Mouse (Mus musculus): ENCODE results near the gene Plekhb1. TPM values are rescaled to one million over a fixed set of nuclear protein-coding genes. Genes with fewer than 3 reads are reported as not detected.
A peak's percentile ranks its signal among the peaks of the same experiment; 100 is the strongest.

The Plekhb1 gene
- polyA plus RNA-seq, 1 experiment from 2014 or later: 17.5 TPM

DNA sequence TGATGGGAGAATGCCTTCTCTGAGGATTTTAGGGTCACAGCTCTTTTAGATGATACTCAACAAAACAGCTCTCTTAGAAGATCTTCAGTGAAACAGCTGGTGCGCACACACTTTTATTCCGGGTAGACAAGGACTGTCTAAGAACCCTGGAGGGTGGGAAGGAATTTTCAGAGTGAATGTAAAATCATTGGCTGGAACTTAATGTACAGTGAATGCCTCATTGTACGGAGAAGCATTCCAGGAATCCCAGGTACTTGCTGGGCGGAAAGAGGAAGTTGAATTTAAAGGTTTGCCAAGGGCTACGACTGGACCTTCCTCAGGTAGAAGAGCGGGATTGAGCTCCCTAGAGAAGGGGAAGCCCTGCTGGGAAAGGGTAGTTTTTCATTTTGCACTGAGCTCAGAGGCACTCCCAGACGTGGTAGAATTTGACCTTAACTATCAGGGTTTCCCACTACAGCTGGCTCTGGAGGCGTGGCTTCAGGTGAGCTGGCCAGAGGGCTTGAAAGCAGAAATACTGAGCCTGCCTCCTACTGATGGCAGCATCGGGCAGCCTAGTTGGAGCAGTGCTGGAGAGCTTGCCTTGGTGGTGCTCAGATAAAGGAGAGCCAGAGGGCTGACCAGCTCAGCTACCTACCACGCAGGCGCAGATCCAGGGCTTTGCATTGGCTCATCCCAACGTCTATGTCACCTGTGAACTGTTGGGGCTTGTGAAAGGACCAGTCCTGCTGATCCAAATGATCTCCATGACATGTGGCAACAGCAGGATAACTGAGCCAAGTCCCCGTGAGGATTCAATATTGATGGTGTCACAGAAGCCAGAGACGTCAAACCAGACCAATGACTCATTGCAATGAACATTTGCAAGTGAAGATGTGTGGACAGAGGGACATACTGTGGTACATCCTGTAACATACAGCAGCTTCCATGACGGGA, 17.0 kb upstream of the Plekhb1 start:
- no peak overlapping the region for H3K9ac ChIP-seq
- ATAC-seq (ENCODE audit: low FRiP score, low read depth): no peak
- WGBS: 70% methylated on average over 15 of the region's 15 CpGs
- no peaks in the 10 kb centered on the region for H3K9me3 ChIP-seq
- H3K36me3 ChIP-seq: no peaks in the 10 kb centered on the region
- H3K4me1 ChIP-seq (replicated peaks): no peaks in the 10 kb centered on the region
- H3K4me2 ChIP-seq: no peak overlapping the region
- no peak overlapping the region for H3K4me3 ChIP-seq
- no peak overlapping the region for H3K27ac ChIP-seq (replicated peaks)
- H3K27me3 ChIP-seq: no peaks in the 10 kb centered on the region

DNA sequence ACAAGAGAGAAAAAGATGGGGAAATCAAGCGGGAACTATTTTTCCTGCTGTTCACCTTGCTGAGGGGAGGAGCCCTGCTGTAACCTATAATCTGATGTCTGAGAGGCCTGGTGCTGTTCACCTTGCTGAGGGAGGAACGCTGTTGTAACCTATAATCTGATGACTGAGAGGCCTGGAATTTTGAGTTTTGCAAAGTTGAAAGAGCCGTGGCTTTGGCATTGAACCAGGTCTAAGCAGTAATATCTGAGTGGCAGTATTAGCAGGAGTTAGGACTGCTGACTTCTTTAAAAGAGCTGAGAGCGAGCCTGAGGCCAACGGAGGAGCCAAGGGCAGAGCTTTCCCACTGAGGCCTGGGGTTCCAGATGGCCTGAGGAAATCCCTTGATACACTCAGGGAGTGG, 15.8 kb upstream of the Plekhb1 start:
- H3K4me2 ChIP-seq: no peak overlapping the region
- H3K36me3 ChIP-seq: no peaks in the 10 kb centered on the region
- H3K4me1 ChIP-seq (replicated peaks): no peaks in the 10 kb centered on the region
- no peaks in the 10 kb centered on the region for H3K27me3 ChIP-seq
- no peak overlapping the region for H3K9ac ChIP-seq
- WGBS: 81% methylated on average over 5 of the region's 5 CpGs
- H3K9me3 ChIP-seq: no peaks in the 10 kb centered on the region
- ATAC-seq (ENCODE audit: low FRiP score, low read depth): no peak
- H3K4me3 ChIP-seq: no peak overlapping the region
- H3K27ac ChIP-seq (replicated peaks): no peak overlapping the region

DNA sequence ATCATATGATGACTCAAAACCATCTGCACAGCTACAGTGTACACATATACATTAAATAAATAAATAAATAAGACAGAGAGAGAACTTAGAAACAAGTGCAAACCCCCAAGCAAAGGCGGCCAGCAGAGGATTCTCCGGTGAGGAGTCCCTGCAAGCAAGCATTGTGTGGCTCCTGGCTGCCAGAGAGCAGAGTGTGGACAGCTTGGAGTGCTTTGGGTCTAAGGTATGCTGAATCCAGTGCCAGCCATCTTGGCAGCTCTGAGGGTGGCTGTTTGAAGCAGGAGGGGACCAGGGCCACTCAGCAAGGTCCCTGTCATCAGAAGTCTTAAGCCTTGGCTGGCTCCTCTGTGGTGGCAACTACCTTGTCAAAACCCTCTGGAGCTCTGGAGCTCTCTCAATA, 12.7 kb upstream of the Plekhb1 start:
- Histone ChIP-seq H3K36me3 (no peaks in the 10 kb centered on the region), H3K9me3 (no peaks in the 10 kb centered on the region), H3K4me3 (no peak overlapping the region), H3K9ac (no peak overlapping the region), H3K4me2 (no peak overlapping the region), H3K4me1 (replicated peaks) (no peaks in the 10 kb centered on the region), H3K27ac (replicated peaks) (no peak overlapping the region), H3K27me3 (no peaks in the 10 kb centered on the region)
- no peak for ATAC-seq (ENCODE audit: low FRiP score, low read depth)
- 90% methylated on average over 2 of the region's 2 CpGs for WGBS

DNA sequence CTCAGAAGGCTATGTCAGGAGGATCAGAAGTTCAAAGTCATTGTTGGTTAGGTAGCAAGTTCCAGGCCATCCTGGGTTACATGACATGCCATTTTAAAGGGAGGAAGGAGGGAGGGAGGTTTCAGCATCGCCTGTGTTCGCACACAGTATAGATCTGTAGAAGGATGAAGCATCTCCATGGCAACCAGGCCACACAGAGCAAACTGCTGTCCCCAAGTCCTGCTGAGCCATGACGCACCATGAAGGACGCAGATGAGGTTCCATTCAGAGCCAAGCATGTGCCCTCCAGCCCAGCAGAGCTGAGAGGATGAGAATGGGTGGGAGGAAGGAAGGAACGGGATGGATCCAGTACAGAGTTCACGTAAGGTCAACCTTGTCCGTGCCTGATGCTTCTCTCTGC, 11.2 kb upstream of the Plekhb1 start:
- H3K4me3 ChIP-seq: no peak overlapping the region
- no peaks in the 10 kb centered on the region for H3K27me3 ChIP-seq
- ATAC-seq (ENCODE audit: low FRiP score, low read depth): no peak
- no peak overlapping the region for H3K27ac ChIP-seq (replicated peaks)
- 30% methylated on average over 7 of the region's 7 CpGs for WGBS
- no peaks in the 10 kb centered on the region for H3K4me1 ChIP-seq (replicated peaks)
- no peak overlapping the region for H3K9ac ChIP-seq
- H3K9me3 ChIP-seq: no peaks in the 10 kb centered on the region
- no peak overlapping the region for H3K4me2 ChIP-seq
- H3K36me3 ChIP-seq: no peaks in the 10 kb centered on the region

DNA sequence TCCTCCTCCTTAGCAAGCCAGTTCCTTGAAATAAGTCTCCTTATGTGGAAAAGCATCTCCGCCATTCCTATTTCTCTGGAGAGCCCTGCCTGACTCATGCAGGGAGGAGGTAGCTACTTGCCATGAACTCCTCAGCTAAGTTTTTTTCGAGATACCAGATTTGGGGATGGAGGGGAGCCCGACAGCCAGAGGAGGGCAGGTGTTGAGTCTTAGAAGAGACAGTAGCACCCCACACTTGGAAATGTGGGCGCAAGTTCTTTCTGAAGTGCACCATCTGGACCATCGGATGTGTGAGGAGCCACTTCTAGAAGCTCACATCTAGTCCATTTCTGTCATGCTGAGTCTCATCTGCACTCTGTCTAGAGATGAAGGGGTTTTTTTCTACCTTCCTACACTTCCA, 8.4 kb upstream of the Plekhb1 start:
- Histone ChIP-seq H3K4me1 (replicated peaks) (no peaks in the 10 kb centered on the region), H3K36me3 (no peaks in the 10 kb centered on the region), H3K9ac (no peak overlapping the region), H3K4me2 (no peak overlapping the region), H3K27me3 (no peaks in the 10 kb centered on the region), H3K4me3 (no peak overlapping the region), H3K27ac (replicated peaks) (no peak overlapping the region), H3K9me3 (no peaks in the 10 kb centered on the region)
- ATAC-seq (ENCODE audit: low FRiP score, low read depth): no peak
- WGBS: 86% methylated on average over 5 of the region's 5 CpGs

DNA sequence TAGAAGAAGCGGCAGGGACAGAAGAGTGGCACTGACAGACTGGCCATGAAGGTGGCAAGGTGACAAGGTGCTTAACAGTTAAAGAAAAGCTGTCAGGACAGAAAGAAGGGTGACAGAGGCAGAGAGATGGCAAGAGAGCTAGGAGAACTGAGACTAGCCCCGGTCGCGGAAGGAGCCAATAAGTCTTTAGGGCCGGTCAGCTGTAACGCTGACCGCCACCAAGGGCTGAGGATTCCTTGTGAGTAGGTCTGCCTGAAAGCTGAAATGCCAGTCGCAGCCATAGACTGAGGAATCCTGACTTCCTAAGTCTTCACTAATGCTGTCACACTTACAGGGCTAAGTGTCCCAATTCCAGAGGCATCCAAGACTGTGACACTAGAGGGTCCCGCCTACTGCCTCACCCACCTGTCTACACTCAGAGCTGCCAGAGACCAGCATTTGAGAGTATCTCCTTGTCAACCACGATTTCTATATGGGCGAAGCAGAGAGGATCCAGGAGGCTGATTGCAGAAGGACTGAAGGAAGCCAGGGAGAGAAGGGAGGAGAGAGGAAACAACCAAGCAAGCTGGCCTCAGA, 1.6 kb upstream of the Plekhb1 start:
- peaks cover 15% of the 10 kb centered on the region for H3K4me1 ChIP-seq (replicated peaks)
- 0 out of 2 replicates have a peak overlapping the region, but pooled peaks have one; percentile 21 for H3K9ac ChIP-seq
- ATAC-seq (ENCODE audit: low FRiP score, low read depth): peak; percentile 69
- peak overlapping the region; percentile 11; the same call in 1 of the 2 replicates for H3K4me3 ChIP-seq
- H3K36me3 ChIP-seq: no peaks in the 10 kb centered on the region
- H3K27ac ChIP-seq (replicated peaks): no peak overlapping the region
- H3K4me2 ChIP-seq: peak overlapping the region; percentile 39
- H3K9me3 ChIP-seq: no peaks in the 10 kb centered on the region
- WGBS: 68% methylated on average over 11 of the region's 11 CpGs
- no peaks in the 10 kb centered on the region for H3K27me3 ChIP-seq

DNA sequence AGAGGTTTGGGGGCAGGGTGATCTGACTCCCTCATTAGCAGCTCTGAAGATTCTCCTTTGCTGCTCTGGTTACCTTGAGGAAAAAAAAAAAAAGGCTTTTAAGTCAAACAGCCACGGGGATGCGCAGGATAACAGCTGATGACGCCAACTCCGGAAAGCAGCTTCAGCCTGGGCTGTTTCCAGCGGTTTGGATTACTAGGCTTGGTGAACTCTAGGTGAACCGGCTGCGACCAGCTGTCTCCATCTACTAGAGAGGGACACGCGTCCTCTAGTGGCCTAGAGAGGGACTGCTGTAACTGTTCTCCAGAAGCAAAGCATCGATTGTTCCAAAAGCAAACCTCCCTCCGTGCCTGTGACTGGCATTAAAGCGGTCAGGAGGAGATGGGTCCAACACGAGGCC, 976 bp upstream of the Plekhb1 start:
- WGBS: under 1% methylated on average over 13 of the region's 13 CpGs
- Histone ChIP-seq H3K4me3 (peak overlapping the region; percentile 11; the same call in 1 of the 2 replicates), H3K4me2 (peak overlapping the region; percentile 39), H3K9me3 (no peaks in the 10 kb centered on the region), H3K27ac (replicated peaks) (0 out of 2 replicates have a peak overlapping the region, but pooled peaks have one; percentile 34), H3K9ac (0 out of 2 replicates have a peak overlapping the region, but pooled peaks have one; percentile 21), H3K4me1 (replicated peaks) (peaks cover 15% of the 10 kb centered on the region), H3K36me3 (no peaks in the 10 kb centered on the region), H3K27me3 (no peaks in the 10 kb centered on the region)
- peak; percentile 88 for ATAC-seq (ENCODE audit: low FRiP score, low read depth)

DNA sequence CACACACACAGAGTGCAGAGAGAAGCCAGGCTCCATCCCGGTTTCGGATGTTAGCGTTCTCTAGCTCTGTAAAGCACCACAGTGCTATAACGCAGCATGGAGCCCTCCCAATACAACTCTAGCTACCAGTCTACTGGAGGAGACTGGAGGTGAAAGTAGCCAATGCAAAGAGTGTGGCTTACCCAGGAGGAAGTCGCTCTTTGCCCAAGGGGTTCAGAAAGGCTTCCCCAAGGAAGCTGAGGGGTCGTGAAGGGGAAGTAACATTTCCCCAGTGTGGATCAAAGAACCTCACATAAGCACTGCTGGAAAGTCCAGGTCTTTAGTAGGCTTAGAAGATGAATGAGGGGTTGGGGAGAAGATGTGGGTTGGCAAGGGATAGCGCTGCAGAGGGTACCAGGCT, 950 bp downstream of the Plekhb1 start:
- Histone ChIP-seq H3K4me2 (no peak overlapping the region), H3K9ac (no peak overlapping the region), H3K9me3 (no peaks in the 10 kb centered on the region), H3K36me3 (no peaks in the 10 kb centered on the region), H3K4me1 (replicated peaks) (peaks cover 15% of the 10 kb centered on the region), H3K27ac (replicated peaks) (no peak overlapping the region), H3K4me3 (no peak overlapping the region), H3K27me3 (no peaks in the 10 kb centered on the region)
- 83% methylated on average over 7 of the region's 7 CpGs for WGBS
- ATAC-seq (ENCODE audit: low FRiP score, low read depth): no peak

DNA sequence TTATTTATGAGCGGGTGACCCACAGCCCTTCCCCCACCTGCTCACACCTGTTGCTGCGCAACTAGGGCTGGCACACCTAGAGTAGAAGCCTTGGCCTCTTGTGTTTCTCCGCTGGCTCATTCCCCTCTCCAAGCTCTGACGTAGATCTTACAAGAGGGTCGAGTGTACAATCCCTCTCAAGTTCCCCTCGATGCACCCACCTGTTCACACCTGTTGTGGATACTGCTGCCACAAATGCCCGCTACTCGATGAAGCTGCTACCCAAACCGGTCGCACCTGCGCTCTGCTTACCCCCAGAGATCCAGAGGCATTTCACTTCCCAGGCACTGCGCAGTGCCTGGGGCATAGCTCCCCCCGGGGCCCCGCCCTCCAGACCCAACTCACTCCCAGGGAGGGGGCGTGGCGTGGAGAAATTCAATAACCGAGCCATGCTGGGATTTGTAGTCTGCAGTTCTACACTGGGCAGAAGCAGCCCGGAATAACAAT, 4.1 kb downstream of the Plekhb1 start:
- H3K36me3 ChIP-seq: no peaks in the 10 kb centered on the region
- ATAC-seq (ENCODE audit: low FRiP score, low read depth): no peak
- H3K4me3 ChIP-seq: no peak overlapping the region; the same call in 1 of the 2 replicates
- H3K4me2 ChIP-seq: peak overlapping the region; percentile 36
- WGBS: 30% methylated on average over 18 of the region's 18 CpGs
- peaks cover 6% of the 10 kb centered on the region for H3K4me1 ChIP-seq (replicated peaks)
- no peak overlapping the region for H3K9ac ChIP-seq
- H3K9me3 ChIP-seq: no peaks in the 10 kb centered on the region
- no peak overlapping the region for H3K27ac ChIP-seq (replicated peaks)
- no peaks in the 10 kb centered on the region for H3K27me3 ChIP-seq

DNA sequence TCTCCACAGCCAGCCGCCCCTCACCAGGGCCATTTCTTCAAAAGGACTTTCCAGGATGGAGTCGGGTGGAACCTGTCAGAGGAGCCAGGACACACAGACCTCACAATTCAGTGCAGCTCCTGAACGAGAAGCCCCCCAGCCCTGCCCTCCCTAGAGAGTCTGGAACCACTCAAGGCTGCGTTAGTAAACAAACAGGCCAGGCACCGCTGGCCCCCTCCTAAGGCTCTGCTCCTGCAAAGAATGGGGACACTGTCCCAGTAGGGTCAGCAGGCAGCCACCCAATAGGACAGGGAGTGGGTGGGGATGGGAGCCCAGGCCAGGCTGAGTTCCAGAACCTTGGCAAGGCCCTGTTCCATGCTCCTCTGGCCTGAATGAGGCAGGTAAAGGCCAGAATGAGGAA, 5.5 kb downstream of the Plekhb1 start:
- no peaks in the 10 kb centered on the region for H3K27me3 ChIP-seq
- no peak overlapping the region; the same call in 1 of the 2 replicates for H3K27ac ChIP-seq (replicated peaks)
- ATAC-seq (ENCODE audit: low FRiP score, low read depth): no peak
- H3K9me3 ChIP-seq: no peaks in the 10 kb centered on the region
- WGBS: 43% methylated on average over 5 of the region's 5 CpGs
- no peak overlapping the region for H3K4me3 ChIP-seq
- no peaks in the 10 kb centered on the region for H3K36me3 ChIP-seq
- H3K9ac ChIP-seq: no peak overlapping the region
- 0 out of 2 replicates have a peak, but pooled peaks cover 2% of the 10 kb centered on the region for H3K4me1 ChIP-seq (replicated peaks)
- H3K4me2 ChIP-seq: no peak overlapping the region

DNA sequence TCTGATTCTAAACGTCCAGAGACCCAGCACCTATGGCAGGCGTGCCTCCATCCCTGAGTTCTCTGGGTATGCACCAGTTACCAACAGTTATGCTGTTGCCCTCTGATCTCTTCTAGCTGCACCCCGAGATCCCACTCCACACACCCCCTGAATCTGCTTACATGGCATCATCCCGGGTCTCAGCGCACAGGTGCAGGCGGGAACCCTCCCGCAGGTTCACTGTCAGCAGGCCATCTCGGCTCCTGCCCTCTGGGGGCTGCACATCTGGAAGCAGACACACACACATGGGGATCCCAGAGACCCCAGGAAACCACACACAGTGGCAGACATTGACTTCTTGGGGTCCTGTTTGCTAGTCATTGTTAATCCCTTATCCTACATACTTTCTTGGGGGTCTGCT, 7.8 kb downstream of the Plekhb1 start:
- Histone ChIP-seq H3K9ac (no peak overlapping the region), H3K4me3 (no peak overlapping the region), H3K27me3 (no peaks in the 10 kb centered on the region), H3K4me1 (replicated peaks) (0 out of 2 replicates have a peak, but pooled peaks cover 2% of the 10 kb centered on the region), H3K9me3 (no peaks in the 10 kb centered on the region), H3K36me3 (no peaks in the 10 kb centered on the region), H3K4me2 (no peak overlapping the region), H3K27ac (replicated peaks) (peak overlapping the region; percentile 59)
- no peak for ATAC-seq (ENCODE audit: low FRiP score, low read depth)
- WGBS: 83% methylated on average over 8 of the region's 8 CpGs
